Mouse (Mus musculus) olfactory bulb, adult 2 months (tissue): Measurements from ENCODE around the gene Nipal4. TPM values are rescaled to one million over a fixed set of nuclear protein-coding genes. Genes with fewer than 3 reads are reported as not detected.

Experiments used
- H3K27ac ChIP-seq: fragments of 200-500 bp; 2 replicates; pipeline ENCODE4 v1.5.1; 2012; ENCODE audit warnings: low read depth, low read length; ENCODE audit not compliant: insufficient read depth
- H3K4me1 ChIP-seq: fragments of 200-500 bp; 2 replicates; pipeline ENCODE4 v1.6.1; 2012; ENCODE audit warnings: low read length; ENCODE audit not compliant: control insufficient read depth, insufficient read depth
- H3K4me3 ChIP-seq: fragments of 200-500 bp; 2 replicates; pipeline ENCODE4 v1.5.1; 2012; ENCODE audit warnings: mild to moderate bottlenecking, low read depth, low read length, moderate library complexity; ENCODE audit not compliant: insufficient read depth
- CTCF ChIP-seq: fragments of 200-500 bp; IDR thresholded peaks from 2 replicates; pipeline ENCODE4 v1.5.1; 2012; ENCODE audit warnings: low read depth, mild to moderate bottlenecking, low read length, moderate library complexity; ENCODE audit not compliant: insufficient read depth
- POLR2A ChIP-seq: fragments of 200-500 bp; IDR thresholded peaks from 2 replicates; pipeline ENCODE4 v1.6.1; 2012; ENCODE audit warnings: mild to moderate bottlenecking, low read depth, low read length, moderate library complexity; ENCODE audit not compliant: insufficient read depth
- WGBS: fragments of 180-500 bp; shearing (Covaris S2); methylation state at CpG from one replicate; pipeline ENCODE4 v1.1.7; 2018; 5-methylcytosine and 5-hydroxymethylcytosine counted together
- polyA plus RNA-seq: library from polyadenylated mRNA; stranded (reverse); fragments of >200 nt; gene quantifications from 2 replicates; pipeline ENCODE4 v1.2.4, GENCODE M21; 2012; ENCODE audit warnings: low replicate concordance; ENCODE audit not compliant: missing spikeins, insufficient read depth, insufficient read length

The Nipal4 gene
- polyA plus RNA-seq, 1 experiment: not detected

GRCm38 (mm10) chr11:46122875-46123274 lies 43.4 kb downstream of the Nipal4 start:
- TF ChIP-seq POLR2A (no peak), CTCF (no peak)
- Histone ChIP-seq H3K27ac (no peak overlapping the region), H3K4me1 (no peaks in the 10 kb centered on the region), H3K4me3 (no peak overlapping the region)
- 92% methylated on average over 4 of the region's 4 CpGs for WGBS

GRCm38 (mm10) chr11:46121666-46122065 lies 44.6 kb downstream of the Nipal4 start:
- Histone ChIP-seq H3K27ac (no peak overlapping the region), H3K4me3 (no peak overlapping the region), H3K4me1 (no peaks in the 10 kb centered on the region)
- TF ChIP-seq POLR2A: no peak
- WGBS: 85% methylated on average over 4 of the region's 4 CpGs

- no peaks in the 10 kb centered on the region for H3K4me1 ChIP-seq
- H3K4me3 ChIP-seq: no peak overlapping the region
- TF ChIP-seq POLR2A (no peak), CTCF (no peak)
- no peak overlapping the region for H3K27ac ChIP-seq
- 94% methylated on average over 10 of the region's 10 CpGs for WGBS
These were observed 46.2 kb downstream of the Nipal4 start for GRCm38 (mm10) chr11:46120084-46120483.

- no peaks in the 10 kb centered on the region for H3K4me1 ChIP-seq
- WGBS: 44% methylated on average over 4 of the region's 4 CpGs
- TF ChIP-seq POLR2A (no peak), CTCF (no peak)
- H3K27ac ChIP-seq: no peak overlapping the region
- no peak overlapping the region for H3K4me3 ChIP-seq
These were observed 46.7 kb downstream of the Nipal4 start for GRCm38 (mm10) chr11:46119624-46120023.

GRCm38 (mm10) chr11:46116510-46116909 lies 49.8 kb downstream of the Nipal4 start:
- Histone ChIP-seq H3K4me1 (no peaks in the 10 kb centered on the region), H3K27ac (no peak overlapping the region), H3K4me3 (no peak overlapping the region)
- 91% methylated on average over 2 of the region's 2 CpGs for whole genome bisulfite sequencing
- TF ChIP-seq POLR2A (no peak), CTCF (no peak)

- Histone ChIP-seq H3K4me3 (no peak overlapping the region), H3K27ac (no peak overlapping the region), H3K4me1 (no peaks in the 10 kb centered on the region)
- TF ChIP-seq CTCF (no peak), POLR2A (no peak)
- WGBS: 80% methylated on average over 9 of the region's 9 CpGs
These were observed 50.7 kb downstream of the Nipal4 start for GRCm38 (mm10) chr11:46115411-46116173.

- no peaks in the 10 kb centered on the region for H3K4me1 ChIP-seq
- 86% methylated on average over 4 of the region's 4 CpGs for WGBS
These were observed 51.3 kb downstream of the Nipal4 start for GRCm38 (mm10) chr11:46115011-46115410.

GRCm38 (mm10) chr11:46114221-46114620 lies 52.1 kb downstream of the Nipal4 start:
- H3K27ac ChIP-seq: no peak overlapping the region
- WGBS: 93% methylated on average over 7 of the region's 7 CpGs
- no peaks in the 10 kb centered on the region for H3K4me1 ChIP-seq
- H3K4me3 ChIP-seq: no peak overlapping the region
- TF ChIP-seq CTCF (no peak), POLR2A (no peak)

More at GRCm38 (mm10) chr11:46115011-46115410, 51.3 kb downstream of the Nipal4 start:
- TF ChIP-seq POLR2A (no peak), CTCF (no peak)
- Histone ChIP-seq H3K27ac (no peak overlapping the region), H3K4me3 (no peak overlapping the region)

- TF ChIP-seq CTCF: no peak
- no peak for TF ChIP-seq POLR2A
- WGBS: 68% methylated on average over 3 of the region's 3 CpGs
- H3K27ac ChIP-seq: no peak overlapping the region
- H3K4me3 ChIP-seq: no peak overlapping the region
- no peaks in the 10 kb centered on the region for H3K4me1 ChIP-seq
These were observed 53.1 kb downstream of the Nipal4 start for GRCm38 (mm10) chr11:46113211-46113610.

GRCm38 (mm10) chr11:46110945-46111287 lies 55.4 kb downstream of the Nipal4 start:
- TF ChIP-seq CTCF (no peak), POLR2A (no peak)
- 96% methylated on average over 1 of the region's 1 CpGs for WGBS
- no peak overlapping the region for H3K27ac ChIP-seq
- H3K4me1 ChIP-seq: no peaks in the 10 kb centered on the region
- H3K4me3 ChIP-seq: no peak overlapping the region
